Mouse (Mus musculus): ENCODE measurements around the gene P3h3. TPM values are rescaled to one million over a fixed set of nuclear protein-coding genes. Genes with fewer than 3 reads are reported as not detected.
"Not testable (repeated sequence)": the region's sequence is repeated elsewhere in the genome, so short reads cannot be mapped to it uniquely, and the experiment has no call there.

Gene P3h3
- polyA plus RNA-seq, 1 experiment: 1.1 TPM

GRCm38 (mm10) chr6:124811701-124812560 lies 45.6 kb downstream of the P3h3 start:
- peaks cover 29% of the 10 kb centered on the region for H3K79me2 ChIP-seq (ENCODE audit: control insufficient read depth, insufficient read depth)
- H3K27me3 ChIP-seq (ENCODE audit: control insufficient read depth, insufficient read depth, insufficient read length): no peaks in the 10 kb centered on the region
- peak overlapping the region; percentile 97 for H3K4me3 ChIP-seq
- H3ac ChIP-seq (ENCODE audit: control insufficient read depth, insufficient read length): peak overlapping the region; percentile 30
- TF ChIP-seq POLR2AphosphoS2 (IDR thresholded peaks at IDR 0.05; ENCODE audit: insufficient read length, low read depth) (peak; percentile 10), CEBPB (IDR thresholded peaks at IDR 0.05; ENCODE audit: insufficient read depth, poor library complexity, severe bottlenecking) (no peak)
- H3K4me2 ChIP-seq (ENCODE audit: low read depth): peak overlapping the region; percentile 83
- peaks cover 7% of the 10 kb centered on the region for H3K36me3 ChIP-seq (ENCODE audit: control insufficient read depth, insufficient read depth)

- H3K79me2 ChIP-seq (ENCODE audit: control insufficient read depth, insufficient read depth): peaks cover 29% of the 10 kb centered on the region
- TF ChIP-seq POLR2A (IDR thresholded peaks at IDR 0.05; ENCODE audit: insufficient read length, low read depth) (no peak), MYOG (IDR thresholded peaks at IDR 0.05; ENCODE audit: control insufficient read depth in 1 of 3, insufficient read depth in 1 of 3, insufficient read length in 2 of 3, low read depth in 2 of 3) (no peak), USF1 (IDR thresholded peaks at IDR 0.05; ENCODE audit: low read depth) (no peak), MYOD1 (IDR thresholded peaks at IDR 0.05; ENCODE audit: control insufficient read depth in 1 of 3, insufficient read length in 2 of 3, low read depth in 2 of 3) (no peak)
- H3K36me3 ChIP-seq (ENCODE audit: control insufficient read depth, insufficient read depth): peaks cover 6% of the 10 kb centered on the region
- H3K4me2 ChIP-seq (ENCODE audit: low read depth): peak overlapping the region; percentile 83
- no peak overlapping the region for H3ac ChIP-seq (ENCODE audit: control insufficient read depth, insufficient read length)
- peak overlapping the region; percentile 97 for H3K4me3 ChIP-seq
- no peaks in the 10 kb centered on the region for H3K27me3 ChIP-seq (ENCODE audit: control insufficient read depth, insufficient read depth, insufficient read length)
These were observed 46.2 kb downstream of the P3h3 start for GRCm38 (mm10) chr6:124811403-124811665.

- peak overlapping the region; percentile 92 for H3K4me2 ChIP-seq (ENCODE audit: low read depth)
- H3K79me2 ChIP-seq (ENCODE audit: control insufficient read depth, insufficient read depth): peaks cover 29% of the 10 kb centered on the region
- H3ac ChIP-seq (ENCODE audit: control insufficient read depth, insufficient read length); H3K27me3 ChIP-seq (ENCODE audit: control insufficient read depth, insufficient read depth, insufficient read length); H3K36me3 ChIP-seq (ENCODE audit: control insufficient read depth, insufficient read depth): not testable (repeated sequence)
- TF ChIP-seq POLR2A (IDR thresholded peaks at IDR 0.05; ENCODE audit: insufficient read length, low read depth) (peak; percentile 26), POLR2AphosphoS2 (IDR thresholded peaks at IDR 0.05; ENCODE audit: insufficient read length, low read depth) (peak; percentile 39), USF1 (IDR thresholded peaks at IDR 0.05; ENCODE audit: low read depth) (peak; percentile 8)
- H3K4me3 ChIP-seq: peak overlapping the region; percentile 81
These were observed 46.8 kb downstream of the P3h3 start for GRCm38 (mm10) chr6:124810566-124811402.

- TF ChIP-seq POLR2A (IDR thresholded peaks at IDR 0.05; ENCODE audit: insufficient read length, low read depth) (peak; percentile 49), MAX (IDR thresholded peaks at IDR 0.05; ENCODE audit: low read depth) (no peak), MYOD1 (IDR thresholded peaks at IDR 0.05; ENCODE audit: control insufficient read depth in 1 of 3, insufficient read length in 2 of 3, low read depth in 2 of 3) (no peak), MYOG (IDR thresholded peaks at IDR 0.05; ENCODE audit: control insufficient read depth in 1 of 3, insufficient read depth in 1 of 3, insufficient read length in 2 of 3, low read depth in 2 of 3) (no peak), POLR2AphosphoS2 (IDR thresholded peaks at IDR 0.05; ENCODE audit: insufficient read length, low read depth) (peak; percentile 85)
- Histone ChIP-seq H3K79me2 (ENCODE audit: control insufficient read depth, insufficient read depth) (peaks cover 29% of the 10 kb centered on the region), H3K36me3 (ENCODE audit: control insufficient read depth, insufficient read depth) (peaks cover 6% of the 10 kb centered on the region), H3ac (ENCODE audit: control insufficient read depth, insufficient read length) (peak overlapping the region; percentile 16), H3K4me2 (ENCODE audit: low read depth) (peak overlapping the region; percentile 92), H3K27me3 (ENCODE audit: control insufficient read depth, insufficient read depth, insufficient read length) (no peaks in the 10 kb centered on the region), H3K4me3 (peak overlapping the region; percentile 81)
These were observed 47.6 kb downstream of the P3h3 start for GRCm38 (mm10) chr6:124809775-124810538.

- Histone ChIP-seq H3K4me2 (ENCODE audit: low read depth) (peak overlapping the region; percentile 92), H3K79me2 (ENCODE audit: control insufficient read depth, insufficient read depth) (peaks cover 29% of the 10 kb centered on the region), H3K27me3 (ENCODE audit: control insufficient read depth, insufficient read depth, insufficient read length) (no peaks in the 10 kb centered on the region), H3K4me3 (peak overlapping the region; percentile 81), H3K36me3 (ENCODE audit: control insufficient read depth, insufficient read depth) (peaks cover 6% of the 10 kb centered on the region), H3ac (ENCODE audit: control insufficient read depth, insufficient read length) (peak overlapping the region; percentile 16)
- TF ChIP-seq MYOG (IDR thresholded peaks at IDR 0.05; ENCODE audit: control insufficient read depth in 1 of 3, insufficient read depth in 1 of 3, insufficient read length in 2 of 3, low read depth in 2 of 3) (peak in 2 of 3 experiments; percentile 30 to 69), TCF3 (IDR thresholded peaks at IDR 0.05; ENCODE audit: insufficient read length, low read depth) (no peak), MAX (IDR thresholded peaks at IDR 0.05; ENCODE audit: low read depth) (no peak), MYOD1 (IDR thresholded peaks at IDR 0.05; ENCODE audit: control insufficient read depth in 1 of 3, insufficient read length in 2 of 3, low read depth in 2 of 3) (peak in 2 of 3 experiments; percentile 21 to 46), CEBPB (IDR thresholded peaks at IDR 0.05; ENCODE audit: insufficient read depth, poor library complexity, severe bottlenecking) (no peak), E2F4 (IDR thresholded peaks at IDR 0.05; ENCODE audit: insufficient read depth) (no peak), TCF12 (IDR thresholded peaks at IDR 0.05; ENCODE audit: insufficient read depth, poor library complexity, severe bottlenecking) (no peak), REST (IDR thresholded peaks at IDR 0.05; ENCODE audit: insufficient read depth, insufficient read length) (no peak), USF1 (IDR thresholded peaks at IDR 0.05; ENCODE audit: low read depth) (no peak), POLR2A (IDR thresholded peaks at IDR 0.05; ENCODE audit: insufficient read length, low read depth) (peak; percentile 63), SRF (IDR thresholded peaks at IDR 0.05; ENCODE audit: control insufficient read depth, insufficient read length, low read depth) (no peak), POLR2AphosphoS2 (IDR thresholded peaks at IDR 0.05; ENCODE audit: insufficient read length, low read depth) (peak; percentile 85)
These were observed 48.3 kb downstream of the P3h3 start for GRCm38 (mm10) chr6:124809052-124809774.

All from myocyte (in vitro differentiated cells).